Mouse (Mus musculus) heart, embryonic 11.5 days (tissue): ENCODE measurements around the gene Ephb2. TPM values are rescaled to one million over a fixed set of nuclear protein-coding genes. Genes with fewer than 3 reads are reported as not detected.

ENCODE experiments used
- ATAC-seq: fragments of 200-750 bp; cut with Nextera tagmentation; replicated peaks from 2 replicates; pipeline ENCODE4 v1.8.0; 2017; ENCODE audit warnings: moderate library complexity; ENCODE audit not compliant: insufficient number of reproducible peaks, low FRiP score, low TSS enrichment
- H3K27ac ChIP-seq: fragments of 300-500 bp; sonication (generic); 2 replicates; pipeline ENCODE4 v1.5.1; 2014; ENCODE audit warnings: mild to moderate bottlenecking, low read depth, low read length
- H3K27me3 ChIP-seq: fragments of 300-500 bp; sonication (generic); 2 replicates; pipeline ENCODE4 v1.6.1; 2014; ENCODE audit warnings: mild to moderate bottlenecking, low read length, mixed read lengths; ENCODE audit not compliant: control insufficient read depth, insufficient read depth
- H3K36me3 ChIP-seq: fragments of 300-500 bp; sonication (generic); 2 replicates; pipeline ENCODE4 v1.6.1; 2014; ENCODE audit warnings: mild to moderate bottlenecking, low read length, moderate library complexity, mixed read lengths; ENCODE audit not compliant: control insufficient read depth, insufficient read depth
- H3K4me1 ChIP-seq: fragments of 300-500 bp; sonication (generic); 2 replicates; pipeline ENCODE4 v1.6.1; 2014; ENCODE audit warnings: low read length; ENCODE audit not compliant: control insufficient read depth, insufficient read depth
- H3K4me2 ChIP-seq: fragments of 300-500 bp; sonication (generic); 2 replicates; pipeline ENCODE4 v1.6.1; 2014; ENCODE audit warnings: mild to moderate bottlenecking, moderate library complexity
- H3K4me3 ChIP-seq: fragments of 300-500 bp; sonication (generic); 2 replicates; pipeline ENCODE4 v1.5.1; 2014; ENCODE audit warnings: low read depth, low read length
- H3K9ac ChIP-seq: fragments of 300-500 bp; sonication (generic); 2 replicates; pipeline ENCODE4 v1.6.1; 2014; ENCODE audit warnings: mild to moderate bottlenecking, low read depth, low read length, moderate library complexity
- H3K9me3 ChIP-seq: fragments of 300-500 bp; sonication (generic); replicated peaks from 2 replicates; pipeline ENCODE4 v1.6.1; 2016; ENCODE audit warnings: low read length; ENCODE audit not compliant: control insufficient read depth
- WGBS: fragments of 180-500 bp; shearing (Covaris S2); extraction: QIAGEN DNeasy Blood & Tissue Kit; methylation state at CpG from one replicate; pipeline ENCODE4 v1.1.7; 2014; ENCODE audit not compliant: insufficient replicate concordance; 5-methylcytosine and 5-hydroxymethylcytosine counted together
- polyA plus RNA-seq: library from polyadenylated mRNA; unstranded; fragments of >200 nt; fragmentation: Nextera tagmentation; extraction: Ambion mirVana; gene quantifications from 2 replicates; pipeline ENCODE4 v1.2.1, GENCODE M21; 2014

Ephb2 gene
- polyA plus RNA-seq, 1 experiment from 2014 or later, result 2.5 TPM

- no peaks in the 10 kb centered on the region for H3K9me3 ChIP-seq
- no peak overlapping the region for H3K27ac ChIP-seq
- no peaks in the 10 kb centered on the region for H3K36me3 ChIP-seq
- no peak overlapping the region for H3K4me3 ChIP-seq
- H3K9ac ChIP-seq, result no peak overlapping the region
- peaks cover 7% of the 10 kb centered on the region; the same call in 1 of the 2 replicates for H3K27me3 ChIP-seq
- ATAC-seq, result no peak
- no peak overlapping the region for H3K4me2 ChIP-seq
- WGBS, result 37% methylated on average over 22 of the region's 22 CpGs
- H3K4me1 ChIP-seq, result peaks cover 9% of the 10 kb centered on the region; the same call in 1 of the 2 replicates
Observed at GRCm38 (mm10) chr4:136783552-136784150, 52.1 kb downstream of the Ephb2 start.

- Histone ChIP-seq H3K4me1 (peaks cover 9% of the 10 kb centered on the region; the same call in 1 of the 2 replicates), H3K27ac (no peak overlapping the region), H3K9ac (no peak overlapping the region), H3K27me3 (peaks cover 7% of the 10 kb centered on the region; the same call in 1 of the 2 replicates), H3K36me3 (no peaks in the 10 kb centered on the region), H3K4me2 (no peak overlapping the region), H3K4me3 (no peak overlapping the region), H3K9me3 (no peaks in the 10 kb centered on the region)
- ATAC-seq, result no peak
- WGBS, result 88% methylated on average over 1 of the region's 1 CpGs
Observed at GRCm38 (mm10) chr4:136782579-136782925, 53.2 kb downstream of the Ephb2 start.

GRCm38 (mm10) chr4:136781868-136782578, 53.8 kb downstream of the Ephb2 start:
- WGBS, result 84% methylated on average over 13 of the region's 13 CpGs
- ATAC-seq, result no peak
- Histone ChIP-seq H3K27me3 (peaks cover 7% of the 10 kb centered on the region; the same call in 1 of the 2 replicates), H3K36me3 (no peaks in the 10 kb centered on the region), H3K4me1 (peaks cover 11% of the 10 kb centered on the region), H3K4me2 (no peak overlapping the region), H3K4me3 (no peak overlapping the region), H3K27ac (no peak overlapping the region), H3K9me3 (no peaks in the 10 kb centered on the region), H3K9ac (no peak overlapping the region)

- no peak overlapping the region for H3K9ac ChIP-seq
- no peaks in the 10 kb centered on the region for H3K9me3 ChIP-seq
- peaks cover 3% of the 10 kb centered on the region; the same call in 1 of the 2 replicates for H3K27me3 ChIP-seq
- H3K4me1 ChIP-seq, result peaks cover 23% of the 10 kb centered on the region
- no peak for ATAC-seq
- no peak overlapping the region for H3K27ac ChIP-seq
- H3K4me3 ChIP-seq, result no peak overlapping the region
- 63% methylated on average over 20 of the region's 20 CpGs for WGBS
- no peak overlapping the region for H3K4me2 ChIP-seq
- no peaks in the 10 kb centered on the region for H3K36me3 ChIP-seq
Observed at GRCm38 (mm10) chr4:136780201-136780895, 55.4 kb downstream of the Ephb2 start.

DNA sequence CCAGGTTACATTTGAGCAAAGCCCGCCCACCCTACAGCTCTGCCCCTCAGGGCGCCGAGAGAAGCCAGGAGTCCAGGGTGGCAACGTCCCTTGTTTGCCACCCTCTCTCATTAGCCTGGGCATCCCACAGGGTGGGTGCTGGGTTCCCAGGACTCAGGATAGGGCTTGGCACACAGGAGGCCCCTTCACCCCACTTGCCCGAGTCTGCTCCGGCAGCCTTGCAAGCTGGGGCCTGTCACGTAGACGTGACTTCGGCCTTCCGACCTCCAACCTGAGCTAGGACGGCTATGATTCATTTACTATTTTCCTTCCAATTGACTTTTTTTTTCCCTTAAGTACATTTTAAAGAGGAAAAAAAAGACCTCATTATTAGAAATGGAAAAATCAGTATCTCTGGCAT, 56.6 kb downstream of the Ephb2 start:
- Histone ChIP-seq H3K4me1 (peaks cover 23% of the 10 kb centered on the region), H3K9me3 (no peaks in the 10 kb centered on the region), H3K27ac (no peak overlapping the region), H3K4me2 (no peak overlapping the region), H3K4me3 (no peak overlapping the region), H3K36me3 (no peaks in the 10 kb centered on the region), H3K27me3 (peaks cover 3% of the 10 kb centered on the region; the same call in 1 of the 2 replicates), H3K9ac (no peak overlapping the region)
- WGBS, result 86% methylated on average over 11 of the region's 11 CpGs
- ATAC-seq, result no peak

DNA sequence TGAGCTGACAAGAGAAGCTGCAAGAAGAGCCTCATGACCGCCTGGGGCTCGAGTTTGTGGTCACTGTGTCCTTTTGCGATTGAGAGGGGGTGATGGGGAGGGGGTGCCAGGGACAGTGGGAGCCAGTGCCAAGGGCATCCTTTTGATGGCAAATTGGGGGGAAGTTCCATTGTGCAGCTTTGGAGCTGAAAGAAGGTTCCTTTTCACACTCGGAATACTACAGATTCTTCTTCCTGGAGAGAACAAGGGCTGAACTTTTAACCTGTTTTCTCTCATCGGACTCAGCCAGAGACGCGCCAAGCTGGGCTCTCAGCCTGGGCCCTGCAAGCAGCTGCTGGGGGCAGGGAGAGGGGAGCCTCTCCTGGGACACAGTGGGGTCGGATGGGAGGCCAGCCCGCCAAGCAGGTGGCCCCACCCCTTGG, 59.3 kb downstream of the Ephb2 start:
- H3K36me3 ChIP-seq, result no peaks in the 10 kb centered on the region
- peak overlapping the region; percentile 39 for H3K4me2 ChIP-seq
- H3K9me3 ChIP-seq, result no peaks in the 10 kb centered on the region
- H3K27me3 ChIP-seq, result no peaks in the 10 kb centered on the region
- H3K4me3 ChIP-seq, result no peak overlapping the region
- no peak overlapping the region for H3K27ac ChIP-seq
- H3K9ac ChIP-seq, result peak overlapping the region; percentile 35; the same call in 1 of the 2 replicates
- peaks cover 23% of the 10 kb centered on the region for H3K4me1 ChIP-seq
- no peak for ATAC-seq
- WGBS, result 6% methylated on average over 9 of the region's 9 CpGs

DNA sequence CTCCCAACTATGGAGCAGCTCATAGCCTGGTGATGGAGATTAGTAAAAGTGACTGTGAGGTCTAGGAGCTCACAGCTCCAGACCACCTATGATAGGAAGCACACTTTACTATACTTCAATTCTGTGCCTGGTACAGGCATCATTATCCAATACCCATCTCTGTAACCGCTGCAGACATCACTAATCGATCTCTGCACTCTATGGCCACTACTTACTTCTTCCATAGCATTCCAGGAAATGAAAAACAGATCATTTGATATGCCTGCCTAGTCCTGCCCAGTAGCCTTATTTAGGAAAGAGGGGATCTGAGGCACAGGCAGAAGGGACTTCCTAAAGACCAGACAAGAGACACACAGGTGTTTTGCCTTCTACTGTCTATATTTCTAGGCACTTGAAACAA, 59.9 kb downstream of the Ephb2 start:
- no peak overlapping the region for H3K4me3 ChIP-seq
- WGBS, result 73% methylated on average over 2 of the region's 2 CpGs
- H3K9ac ChIP-seq, result no peak overlapping the region
- ATAC-seq, result no peak
- H3K4me2 ChIP-seq, result no peak overlapping the region
- no peaks in the 10 kb centered on the region for H3K9me3 ChIP-seq
- H3K36me3 ChIP-seq, result no peaks in the 10 kb centered on the region
- H3K27ac ChIP-seq, result no peak overlapping the region
- H3K27me3 ChIP-seq, result no peaks in the 10 kb centered on the region
- H3K4me1 ChIP-seq, result peaks cover 22% of the 10 kb centered on the region

DNA sequence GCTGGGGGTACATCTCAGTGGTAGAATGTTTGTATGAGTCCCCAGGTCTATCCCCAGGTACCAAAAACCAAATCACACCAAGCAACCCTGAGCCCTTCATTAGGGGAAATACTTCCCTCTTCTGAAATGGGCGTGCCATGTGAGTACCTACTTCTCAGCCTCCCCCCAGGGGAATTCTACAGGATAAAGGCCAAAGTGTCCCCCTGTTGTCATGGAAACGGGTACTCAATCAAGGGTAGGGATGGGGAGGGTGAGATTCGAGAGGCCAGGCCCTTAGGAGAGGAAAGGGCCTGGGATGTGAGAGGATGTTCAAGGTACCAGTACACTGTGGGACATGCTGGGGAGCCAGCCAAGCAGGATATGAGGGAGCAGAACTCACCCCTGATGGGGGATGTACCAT, 61.6 kb downstream of the Ephb2 start:
- no peaks in the 10 kb centered on the region for H3K9me3 ChIP-seq
- no peak overlapping the region for H3K4me2 ChIP-seq
- no peaks in the 10 kb centered on the region for H3K36me3 ChIP-seq
- no peak overlapping the region for H3K4me3 ChIP-seq
- WGBS, result 67% methylated on average over 3 of the region's 3 CpGs
- ATAC-seq, result no peak
- H3K27ac ChIP-seq, result no peak overlapping the region
- H3K9ac ChIP-seq, result no peak overlapping the region
- H3K27me3 ChIP-seq, result no peaks in the 10 kb centered on the region
- peaks cover 13% of the 10 kb centered on the region for H3K4me1 ChIP-seq
